Comparison of ENCODE assay signal across 28 mouse cellular contexts in the genomic region with DNA sequence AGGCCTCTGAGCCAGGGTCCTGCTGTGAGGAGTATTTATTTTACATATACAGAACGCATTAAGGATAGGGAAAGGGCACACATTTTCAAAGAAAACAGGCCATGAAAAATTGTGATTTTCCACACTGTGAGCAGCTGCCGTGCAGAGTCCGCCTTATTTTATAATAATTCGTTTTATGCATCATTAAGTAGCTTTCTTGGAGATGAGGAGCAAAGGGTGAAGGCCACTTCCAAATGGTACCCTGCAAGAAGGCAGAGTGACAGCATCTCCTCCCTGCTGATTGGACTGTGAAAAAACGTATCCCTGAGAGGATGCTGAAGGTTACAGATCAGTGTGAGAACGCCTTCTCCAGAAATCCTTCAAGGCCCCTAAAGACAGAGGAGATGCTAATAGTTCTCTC.
DNase-seq lines count a peak whose midpoint lies in the region; ATAC-seq lines count a peak whose summit lies in the region.
"Had no signal": no experiment of that assay in that cellular context is flagged by ENCODE, and none has a peak within 500 bp of the region (broad histone marks: within the 10 kb centered on the region; RNA-seq: fewer than 3 reads in every experiment).

No protein-coding gene starts in this region.

- H3K9me3 ChIP-seq in forebrain, embryonic 12.5 days: 0 out of 2 replicates have a peak, but pooled peaks cover 4% of the 10 kb centered on the region
- H3K9me3 ChIP-seq in forebrain, embryonic 16.5 days (ENCODE audit: control insufficient read depth, low read length): no peaks in the 10 kb centered on the region
- 0 out of 2 replicates have a peak, but pooled peaks cover 3% of the 10 kb centered on the region for H3K9me3 ChIP-seq in hindbrain, embryonic 12.5 days (replicated peaks)
- no peaks in the 10 kb centered on the region for H3K9me3 ChIP-seq in hindbrain, embryonic 16.5 days (ENCODE audit: control insufficient read depth, low read length)
- H3K9me3 ChIP-seq in midbrain, embryonic 14.5 days (ENCODE audit: control insufficient read depth, low read length): no peaks in the 10 kb centered on the region
- no peaks in the 10 kb centered on the region for H3K9me3 ChIP-seq in midbrain, embryonic 16.5 days (replicated peaks; ENCODE audit: control insufficient read depth, low read length, poor library complexity, severe bottlenecking)
- H3K9me3 ChIP-seq: liver, embryonic 12.5 days; stomach, embryonic 15.5 days had no signal

- DNase-seq in midbrain, embryonic 14.5 days: peak; percentile 64
- DNase-seq in right cerebral cortex, postnatal 36 days (ENCODE audit: low spot score in 2 of 2): no peak
- DNase-seq: adrenal gland, adult 2 months; adrenal gland, postnatal 36 days; cerebellum, adult 2 months; cerebellum, postnatal 25 days; gastrocnemius, postnatal 14 days; heart, postnatal 36 days; kidney, adult 9 months; kidney, postnatal 10 days; layer of hippocampus, postnatal 36 days; left cerebral cortex, postnatal 4 days; liver, postnatal 0 days; lung, postnatal 4 days; retina, postnatal 1 day; right cerebral cortex, postnatal 14 days had no signal

- H3K4me1 ChIP-seq in forebrain, embryonic 12.5 days: peaks cover 28% of the 10 kb centered on the region
- peaks cover 20% of the 10 kb centered on the region for H3K4me1 ChIP-seq in forebrain, embryonic 16.5 days (replicated peaks; ENCODE audit: control insufficient read depth, insufficient read depth, low read length)
- H3K4me1 ChIP-seq in hindbrain, embryonic 12.5 days: peaks cover 22% of the 10 kb centered on the region
- peaks cover 13% of the 10 kb centered on the region for H3K4me1 ChIP-seq in hindbrain, embryonic 16.5 days (ENCODE audit: control insufficient read depth, insufficient read depth, low read depth, low read length)
- peaks cover 27% of the 10 kb centered on the region for H3K4me1 ChIP-seq in midbrain, embryonic 14.5 days (ENCODE audit: control insufficient read depth, insufficient read depth, low read length)
- peaks cover 22% of the 10 kb centered on the region for H3K4me1 ChIP-seq in midbrain, embryonic 16.5 days (ENCODE audit: control insufficient read depth, insufficient read depth, low read length)
- H3K4me1 ChIP-seq: liver, embryonic 12.5 days; megakaryocyte, embryonic 14.5 days had no signal

- H3K9ac ChIP-seq in forebrain, embryonic 12.5 days: no peak overlapping the region
- no peak overlapping the region for H3K9ac ChIP-seq in forebrain, embryonic 16.5 days (replicated peaks; ENCODE audit: low read depth, low read length)
- no peak overlapping the region for H3K9ac ChIP-seq in hindbrain, embryonic 12.5 days
- H3K9ac ChIP-seq in hindbrain, embryonic 16.5 days (ENCODE audit: low read depth, low read length): no peak overlapping the region
- H3K9ac ChIP-seq in midbrain, embryonic 14.5 days (replicated peaks; ENCODE audit: low read length): no peak overlapping the region
- H3K9ac ChIP-seq in midbrain, embryonic 16.5 days (ENCODE audit: low read depth, low read length): no peak overlapping the region
- H3K9ac ChIP-seq: liver, embryonic 12.5 days; liver, postnatal 0 days; stomach, embryonic 15.5 days had no signal

- H3K4me2 ChIP-seq in forebrain, embryonic 12.5 days: no peak overlapping the region
- H3K4me2 ChIP-seq in forebrain, embryonic 16.5 days (ENCODE audit: low read length): no peak overlapping the region
- no peak overlapping the region for H3K4me2 ChIP-seq in hindbrain, embryonic 12.5 days (replicated peaks)
- no peak overlapping the region for H3K4me2 ChIP-seq in hindbrain, embryonic 16.5 days (ENCODE audit: low read length)
- no peak overlapping the region for H3K4me2 ChIP-seq in midbrain, embryonic 14.5 days (ENCODE audit: low read length)
- no peak overlapping the region for H3K4me2 ChIP-seq in midbrain, embryonic 16.5 days (ENCODE audit: low read length)
- H3K4me2 ChIP-seq: heart, embryonic 11.5 days; liver, embryonic 12.5 days; stomach, embryonic 15.5 days had no signal

- no peak overlapping the region for H3K27ac ChIP-seq in forebrain, embryonic 12.5 days
- H3K27ac ChIP-seq in forebrain, embryonic 16.5 days (ENCODE audit: low read length): no peak overlapping the region
- H3K27ac ChIP-seq in hindbrain, embryonic 12.5 days: no peak overlapping the region
- H3K27ac ChIP-seq in hindbrain, embryonic 16.5 days (ENCODE audit: low read depth, low read length): no peak overlapping the region
- 0 out of 2 replicates have a peak overlapping the region, but pooled peaks have one; percentile 37 for H3K27ac ChIP-seq in midbrain, embryonic 14.5 days (replicated peaks; ENCODE audit: low read depth, low read length)
- H3K27ac ChIP-seq in midbrain, embryonic 16.5 days (ENCODE audit: low read length): no peak overlapping the region
- H3K27ac ChIP-seq: liver, embryonic 12.5 days; stomach, embryonic 15.5 days had no signal

- peaks cover 34% of the 10 kb centered on the region for H3K27me3 ChIP-seq in forebrain, embryonic 12.5 days
- no peaks in the 10 kb centered on the region for H3K27me3 ChIP-seq in forebrain, embryonic 16.5 days (replicated peaks; ENCODE audit: control insufficient read depth, insufficient read depth, low read length)
- H3K27me3 ChIP-seq in hindbrain, embryonic 12.5 days: peaks cover 5% of the 10 kb centered on the region; the same call in 1 of the 2 replicates
- H3K27me3 ChIP-seq in hindbrain, embryonic 16.5 days (replicated peaks; ENCODE audit: control insufficient read depth, insufficient read depth, low read length): no peaks in the 10 kb centered on the region
- H3K27me3 ChIP-seq in midbrain, embryonic 14.5 days (ENCODE audit: control insufficient read depth, insufficient read depth, low read length): peaks cover 4% of the 10 kb centered on the region; the same call in 1 of the 2 replicates
- H3K27me3 ChIP-seq in midbrain, embryonic 16.5 days (ENCODE audit: control insufficient read depth, insufficient read depth, low read depth, low read length): no peaks in the 10 kb centered on the region; the same call in 1 of the 2 replicates
- H3K27me3 ChIP-seq: CH12.LX; liver, embryonic 12.5 days; stomach, embryonic 15.5 days had no signal

- no peak overlapping the region for H3K4me3 ChIP-seq in forebrain, embryonic 12.5 days (replicated peaks)
- no peak overlapping the region for H3K4me3 ChIP-seq in forebrain, embryonic 16.5 days (replicated peaks; ENCODE audit: low read length)
- no peak overlapping the region for H3K4me3 ChIP-seq in hindbrain, embryonic 12.5 days
- no peak overlapping the region for H3K4me3 ChIP-seq in hindbrain, embryonic 16.5 days (ENCODE audit: low read length)
- H3K4me3 ChIP-seq in midbrain, embryonic 14.5 days (replicated peaks; ENCODE audit: low read depth, low read length): no peak overlapping the region
- H3K4me3 ChIP-seq in midbrain, embryonic 16.5 days (ENCODE audit: low read depth, low read length): no peak overlapping the region
- H3K4me3 ChIP-seq: liver, embryonic 12.5 days; megakaryocyte, embryonic 14.5 days; stomach, embryonic 15.5 days had no signal

- ATAC-seq in forebrain, embryonic 12.5 days (ENCODE audit: low FRiP score): 0 out of 2 replicates have a peak, but pooled peaks have one; percentile 57
- ATAC-seq in forebrain, embryonic 16.5 days: no peak
- peak; percentile 72 for ATAC-seq in hindbrain, embryonic 12.5 days (ENCODE audit: low FRiP score)
- ATAC-seq in hindbrain, embryonic 16.5 days: no peak
- no peak for ATAC-seq in midbrain, embryonic 14.5 days (ENCODE audit: low FRiP score, low TSS enrichment)
- no peak for ATAC-seq in midbrain, embryonic 16.5 days
- ATAC-seq: activated CD4-positive, CD25-positive, alpha-beta regulatory T cell, adult 4 months; intestine, postnatal 0 days; liver, embryonic 12.5 days; liver, postnatal 0 days had no signal

- WGBS in forebrain, embryonic 12.5 days: 47% methylated on average over 6 of the region's 6 CpGs
- 51% methylated on average over 6 of the region's 6 CpGs for WGBS in forebrain, embryonic 16.5 days
- 34% methylated on average over 6 of the region's 6 CpGs for WGBS in hindbrain, embryonic 12.5 days
- 23% methylated on average over 6 of the region's 6 CpGs for whole genome bisulfite sequencing in hindbrain, embryonic 16.5 days
- whole genome bisulfite sequencing in midbrain, embryonic 14.5 days: 13% methylated on average over 6 of the region's 6 CpGs
- WGBS in midbrain, embryonic 16.5 days: 22% methylated on average over 6 of the region's 6 CpGs

- 0 out of 2 replicates have a peak, but pooled peaks cover 6% of the 10 kb centered on the region for H3K36me3 ChIP-seq in forebrain, embryonic 12.5 days (replicated peaks)
- H3K36me3 ChIP-seq in forebrain, embryonic 16.5 days (ENCODE audit: control insufficient read depth, insufficient read depth): no peaks in the 10 kb centered on the region
- no peaks in the 10 kb centered on the region for H3K36me3 ChIP-seq in hindbrain, embryonic 12.5 days
- H3K36me3 ChIP-seq in hindbrain, embryonic 16.5 days (ENCODE audit: control insufficient read depth, insufficient read depth, low read length): no peaks in the 10 kb centered on the region
- H3K36me3 ChIP-seq in midbrain, embryonic 14.5 days (ENCODE audit: control insufficient read depth, insufficient read depth, low read length): no peaks in the 10 kb centered on the region
- H3K36me3 ChIP-seq in midbrain, embryonic 16.5 days (ENCODE audit: control insufficient read depth, insufficient read depth, low read length): no peaks in the 10 kb centered on the region

Comparison
In these comparisons a context has a peak if more than half of its experiments do, and no peak if none do; other contexts are left out.
1. ATAC-seq: peak in forebrain, embryonic 12.5 days (single experiment) and hindbrain, embryonic 12.5 days (single experiment); none in forebrain, embryonic 16.5 days (single experiment), hindbrain, embryonic 16.5 days (single experiment), midbrain, embryonic 14.5 days (single experiment) and midbrain, embryonic 16.5 days (single experiment).